Mouse (Mus musculus) bone marrow macrophage, adult 2 months (primary cell): ENCODE results near the gene Glb1.

Experiments used
- CTCF ChIP-seq: IDR thresholded peaks from 2 replicates; pipeline ENCODE4 v1.5.1; 2012; ENCODE audit warnings: low read depth, mild to moderate bottlenecking, low read length, moderate library complexity
- POLR2A ChIP-seq: IDR thresholded peaks from 2 replicates; pipeline ENCODE4 v1.6.1; 2012; ENCODE audit warnings: mild to moderate bottlenecking, low read depth, low read length, borderline replicate concordance

DNA sequence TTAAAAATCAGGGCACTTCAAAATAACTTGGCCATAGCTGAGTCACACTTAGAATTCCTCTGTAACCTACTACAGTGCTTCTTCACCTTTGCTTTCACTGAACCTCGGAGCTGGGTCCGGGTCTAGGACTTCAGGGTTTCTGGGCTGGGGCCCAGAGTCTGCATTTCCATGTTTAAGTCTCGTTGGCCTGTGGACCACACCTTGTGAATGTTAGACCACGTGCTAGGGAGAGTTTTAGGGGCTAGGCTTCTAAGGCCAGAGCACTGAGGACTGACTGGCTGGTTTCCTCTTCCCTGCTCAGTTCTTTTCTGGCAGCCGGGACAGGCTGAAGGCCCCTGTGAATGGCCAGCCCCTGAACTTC lies 308 bp upstream of the Glb1 start:
- 0 out of 2 replicates have a peak, but pooled peaks have one; percentile 63 for TF ChIP-seq POLR2A
- TF ChIP-seq CTCF: no peak
